Mouse (Mus musculus): ENCODE results near the gene Lin7c. TPM values are rescaled to one million over a fixed set of nuclear protein-coding genes. Genes with fewer than 3 reads are reported as not detected.
"Not testable (repeated sequence)": the region's sequence is repeated elsewhere in the genome, so short reads cannot be mapped to it uniquely, and the experiment has no call there.

Gene Lin7c
- 37.8 and 41.9 TPM in 2 replicates for polyA plus RNA-seq (2015; fragmentation: Nextera tagmentation; extraction: Ambion mirVana)

DNA sequence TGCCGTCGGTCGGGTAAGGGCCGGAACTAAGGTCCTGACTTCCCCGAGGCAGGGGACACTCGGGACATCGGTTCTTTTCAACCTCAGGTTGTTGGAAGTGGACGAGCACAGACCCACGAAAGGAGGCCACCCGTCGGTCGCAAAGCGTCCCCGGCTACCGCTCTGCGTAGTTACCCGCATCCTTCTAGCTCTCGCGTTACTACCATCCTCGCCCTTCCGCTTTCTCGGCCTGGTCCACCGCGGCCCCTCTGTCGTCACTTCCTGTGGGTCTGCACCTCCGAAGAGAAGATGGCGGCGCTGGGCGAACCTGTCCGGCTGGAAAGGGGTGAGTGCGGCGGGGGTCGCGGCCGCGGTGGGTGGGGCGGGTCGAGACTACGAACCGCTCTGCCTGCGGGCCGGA is at the start of gene Lin7c:
Lin7c (plus strand) TSS at position 257 of the 400 bp plus-strand sequence.
- Histone ChIP-seq H3K27me3 (ENCODE audit: control insufficient read depth, insufficient read depth, low read length) (no peaks in the 10 kb centered on the region), H3K4me3 (ENCODE audit: low read length) (peak within 1 kb of the TSS; percentile 71), H3K9ac (ENCODE audit: low read length) (peak within 1 kb of the TSS; percentile 88), H3K9me3 (replicated peaks; ENCODE audit: control insufficient read depth, low read length) (no peaks in the 10 kb centered on the region), H3K4me2 (ENCODE audit: low read depth, low read length) (peak within 1 kb of the TSS; percentile 79), H3K36me3 (ENCODE audit: control insufficient read depth, insufficient read depth) (peaks cover 12% of the 10 kb centered on the region), H3K4me1 (ENCODE audit: control insufficient read depth, insufficient read depth, low read length) (peaks cover 18% of the 10 kb centered on the region), H3K27ac (ENCODE audit: low read length) (peak within 1 kb of the TSS; percentile 91)
- peak; percentile 100 for ATAC-seq (replicated peaks; ENCODE audit: extremely low read depth, insufficient read depth, low FRiP score)
- WGBS: under 1% methylated on average over 42 of the region's 42 CpGs

DNA sequence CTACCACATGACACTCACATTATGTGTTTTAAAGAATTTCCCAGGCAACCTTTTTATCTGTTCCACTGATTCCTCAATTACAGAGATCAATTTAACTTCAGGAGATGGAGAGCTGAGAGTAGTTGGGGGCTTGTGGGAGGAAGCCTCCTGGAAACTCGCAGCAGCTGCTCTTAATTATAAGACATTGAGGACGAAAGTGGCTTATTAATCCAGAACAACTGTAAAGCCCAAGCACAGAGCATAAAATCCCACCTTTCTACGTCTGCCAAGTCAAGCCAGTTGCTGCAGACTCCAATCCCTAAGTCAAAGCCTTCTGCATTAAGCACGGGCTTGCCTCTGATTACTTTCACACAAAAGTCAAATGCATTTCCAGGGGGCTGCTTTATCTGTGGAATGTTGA is 44.3 kb upstream of the Lin7c start:
- Histone ChIP-seq H3K36me3 (ENCODE audit: control insufficient read depth, insufficient read depth) (no peaks in the 10 kb centered on the region), H3K4me3 (ENCODE audit: low read length) (no peak overlapping the region), H3K27ac (ENCODE audit: low read length) (no peak overlapping the region), H3K4me1 (ENCODE audit: control insufficient read depth, insufficient read depth, low read length) (no peaks in the 10 kb centered on the region), H3K4me2 (ENCODE audit: low read depth, low read length) (no peak overlapping the region), H3K27me3 (ENCODE audit: control insufficient read depth, insufficient read depth, low read length) (no peaks in the 10 kb centered on the region), H3K9me3 (replicated peaks; ENCODE audit: control insufficient read depth, low read length) (no peaks in the 10 kb centered on the region), H3K9ac (ENCODE audit: low read length) (no peak overlapping the region)
- no peak for ATAC-seq (replicated peaks; ENCODE audit: extremely low read depth, insufficient read depth, low FRiP score)
- 60% methylated on average over 4 of the region's 4 CpGs for WGBS

- no peaks in the 10 kb centered on the region for H3K27me3 ChIP-seq (ENCODE audit: control insufficient read depth, insufficient read depth, low read length)
- WGBS: 66% methylated on average over 4 of the region's 4 CpGs
- no peaks in the 10 kb centered on the region for H3K4me1 ChIP-seq (ENCODE audit: control insufficient read depth, insufficient read depth, low read length)
- no peaks in the 10 kb centered on the region for H3K36me3 ChIP-seq (ENCODE audit: control insufficient read depth, insufficient read depth)
- no peaks in the 10 kb centered on the region for H3K9me3 ChIP-seq (replicated peaks; ENCODE audit: control insufficient read depth, low read length)
- ATAC-seq (replicated peaks; ENCODE audit: extremely low read depth, insufficient read depth, low FRiP score): no peak
- H3K4me2 ChIP-seq (ENCODE audit: low read depth, low read length): no peak overlapping the region
- no peak overlapping the region for H3K4me3 ChIP-seq (ENCODE audit: low read length)
- no peak overlapping the region for H3K27ac ChIP-seq (ENCODE audit: low read length)
- H3K9ac ChIP-seq (ENCODE audit: low read length): no peak overlapping the region
Observed at GRCm38 (mm10) chr2:109848305-109848704, 42.3 kb upstream of the Lin7c start.

DNA sequence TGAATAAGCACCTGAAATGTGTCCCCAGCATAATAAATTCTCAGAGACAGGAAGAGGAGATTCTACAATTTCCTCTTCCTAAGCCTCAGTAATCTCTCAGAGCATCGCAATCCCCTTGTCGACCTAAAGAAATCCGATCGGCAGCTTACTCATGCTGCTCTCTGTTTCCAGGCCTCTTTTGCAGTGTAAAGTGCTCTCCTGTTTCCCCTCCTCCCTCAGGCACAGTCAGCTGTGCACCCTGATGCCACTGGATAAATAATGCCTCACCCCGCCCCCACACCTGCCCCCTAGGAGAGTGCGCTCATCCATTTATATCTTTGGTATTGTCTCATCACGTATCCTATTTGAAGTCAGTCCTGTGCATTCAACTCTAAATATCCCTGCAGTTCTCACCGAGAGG is 41.9 kb upstream of the Lin7c start:
- Histone ChIP-seq H3K4me1 (ENCODE audit: control insufficient read depth, insufficient read depth, low read length) (no peaks in the 10 kb centered on the region), H3K36me3 (ENCODE audit: control insufficient read depth, insufficient read depth) (no peaks in the 10 kb centered on the region), H3K4me2 (ENCODE audit: low read depth, low read length) (no peak overlapping the region), H3K9me3 (replicated peaks; ENCODE audit: control insufficient read depth, low read length) (no peaks in the 10 kb centered on the region), H3K4me3 (ENCODE audit: low read length) (no peak overlapping the region), H3K27me3 (ENCODE audit: control insufficient read depth, insufficient read depth, low read length) (no peaks in the 10 kb centered on the region), H3K9ac (ENCODE audit: low read length) (no peak overlapping the region), H3K27ac (ENCODE audit: low read length) (no peak overlapping the region)
- no peak for ATAC-seq (replicated peaks; ENCODE audit: extremely low read depth, insufficient read depth, low FRiP score)
- WGBS: 56% methylated on average over 8 of the region's 8 CpGs

GRCm38 (mm10) chr2:109855601-109856000 is 35.1 kb upstream of the Lin7c start:
- Histone ChIP-seq H3K27ac (ENCODE audit: low read length) (no peak overlapping the region), H3K9ac (ENCODE audit: low read length) (no peak overlapping the region), H3K4me3 (ENCODE audit: low read length) (no peak overlapping the region), H3K9me3 (replicated peaks; ENCODE audit: control insufficient read depth, low read length) (no peaks in the 10 kb centered on the region), H3K4me1 (ENCODE audit: control insufficient read depth, insufficient read depth, low read length) (no peaks in the 10 kb centered on the region), H3K4me2 (ENCODE audit: low read depth, low read length) (no peak overlapping the region), H3K36me3 (ENCODE audit: control insufficient read depth, insufficient read depth) (no peaks in the 10 kb centered on the region), H3K27me3 (ENCODE audit: control insufficient read depth, insufficient read depth, low read length) (no peaks in the 10 kb centered on the region)
- 70% methylated on average over 5 of the region's 5 CpGs for WGBS
- ATAC-seq (replicated peaks; ENCODE audit: extremely low read depth, insufficient read depth, low FRiP score): no peak

GRCm38 (mm10) chr2:109859671-109860070 is 31.0 kb upstream of the Lin7c start:
- H3K4me2 ChIP-seq (ENCODE audit: low read depth, low read length): no peak overlapping the region
- H3K4me3 ChIP-seq (ENCODE audit: low read length): no peak overlapping the region
- WGBS: 57% methylated on average over 2 of the region's 2 CpGs
- ATAC-seq (replicated peaks; ENCODE audit: extremely low read depth, insufficient read depth, low FRiP score): no peak
- no peaks in the 10 kb centered on the region for H3K9me3 ChIP-seq (replicated peaks; ENCODE audit: control insufficient read depth, low read length)
- H3K27me3 ChIP-seq (ENCODE audit: control insufficient read depth, insufficient read depth, low read length): no peaks in the 10 kb centered on the region
- H3K9ac ChIP-seq (ENCODE audit: low read length): no peak overlapping the region
- no peaks in the 10 kb centered on the region for H3K4me1 ChIP-seq (ENCODE audit: control insufficient read depth, insufficient read depth, low read length)
- H3K36me3 ChIP-seq (ENCODE audit: control insufficient read depth, insufficient read depth): no peaks in the 10 kb centered on the region
- H3K27ac ChIP-seq (ENCODE audit: low read length): no peak overlapping the region

- Histone ChIP-seq H3K9ac (ENCODE audit: low read length) (no peak overlapping the region), H3K9me3 (replicated peaks; ENCODE audit: control insufficient read depth, low read length) (no peaks in the 10 kb centered on the region), H3K4me3 (ENCODE audit: low read length) (no peak overlapping the region), H3K4me1 (ENCODE audit: control insufficient read depth, insufficient read depth, low read length) (no peaks in the 10 kb centered on the region), H3K4me2 (ENCODE audit: low read depth, low read length) (no peak overlapping the region), H3K36me3 (ENCODE audit: control insufficient read depth, insufficient read depth) (no peaks in the 10 kb centered on the region), H3K27ac (ENCODE audit: low read length) (no peak overlapping the region), H3K27me3 (ENCODE audit: control insufficient read depth, insufficient read depth, low read length) (no peaks in the 10 kb centered on the region)
- WGBS: 81% methylated on average over 3 of the region's 3 CpGs
- no peak for ATAC-seq (replicated peaks; ENCODE audit: extremely low read depth, insufficient read depth, low FRiP score)
Observed at GRCm38 (mm10) chr2:109860832-109861231, 29.8 kb upstream of the Lin7c start.

- not testable (repeated sequence) for H3K27me3 ChIP-seq (ENCODE audit: control insufficient read depth, insufficient read depth, low read length); H3K4me3 ChIP-seq (ENCODE audit: low read length); H3K36me3 ChIP-seq (ENCODE audit: control insufficient read depth, insufficient read depth); H3K27ac ChIP-seq (ENCODE audit: low read length); ATAC-seq (replicated peaks; ENCODE audit: extremely low read depth, insufficient read depth, low FRiP score); H3K9ac ChIP-seq (ENCODE audit: low read length); H3K4me1 ChIP-seq (ENCODE audit: control insufficient read depth, insufficient read depth, low read length); H3K4me2 ChIP-seq (ENCODE audit: low read depth, low read length); H3K9me3 ChIP-seq (replicated peaks; ENCODE audit: control insufficient read depth, low read length)
- 75% methylated on average over 4 of the region's 4 CpGs for WGBS
Observed at GRCm38 (mm10) chr2:109879429-109879828, 11.2 kb upstream of the Lin7c start.

DNA sequence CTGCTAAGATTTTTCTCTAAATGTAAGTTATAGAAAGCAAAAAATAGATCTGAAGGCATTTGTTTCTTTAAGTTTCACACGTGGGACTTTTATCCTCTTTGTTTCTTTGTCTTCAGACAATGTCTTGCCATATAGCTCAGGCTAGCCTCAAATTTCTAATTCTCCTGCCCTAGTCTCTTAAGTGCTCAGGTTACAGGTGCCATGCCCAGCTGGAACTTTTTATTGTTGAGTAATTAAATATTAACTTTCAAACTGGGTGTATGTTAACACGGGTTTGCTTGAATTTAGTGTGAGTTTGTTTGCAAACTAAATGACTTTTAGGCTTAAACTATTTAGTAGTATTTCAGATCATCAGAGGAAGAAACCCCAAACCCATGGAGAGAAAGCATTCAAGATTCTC is 9.5 kb upstream of the Lin7c start:
- H3K36me3 ChIP-seq (ENCODE audit: control insufficient read depth, insufficient read depth): no peaks in the 10 kb centered on the region
- H3K4me2 ChIP-seq (ENCODE audit: low read depth, low read length): no peak overlapping the region
- no peak for ATAC-seq (replicated peaks; ENCODE audit: extremely low read depth, insufficient read depth, low FRiP score)
- H3K9ac ChIP-seq (ENCODE audit: low read length): no peak overlapping the region
- no peaks in the 10 kb centered on the region for H3K4me1 ChIP-seq (ENCODE audit: control insufficient read depth, insufficient read depth, low read length)
- 50% methylated on average over 2 of the region's 2 CpGs for WGBS
- H3K9me3 ChIP-seq (replicated peaks; ENCODE audit: control insufficient read depth, low read length): no peaks in the 10 kb centered on the region
- no peak overlapping the region for H3K27ac ChIP-seq (ENCODE audit: low read length)
- no peaks in the 10 kb centered on the region for H3K27me3 ChIP-seq (ENCODE audit: control insufficient read depth, insufficient read depth, low read length)
- H3K4me3 ChIP-seq (ENCODE audit: low read length): no peak overlapping the region

DNA sequence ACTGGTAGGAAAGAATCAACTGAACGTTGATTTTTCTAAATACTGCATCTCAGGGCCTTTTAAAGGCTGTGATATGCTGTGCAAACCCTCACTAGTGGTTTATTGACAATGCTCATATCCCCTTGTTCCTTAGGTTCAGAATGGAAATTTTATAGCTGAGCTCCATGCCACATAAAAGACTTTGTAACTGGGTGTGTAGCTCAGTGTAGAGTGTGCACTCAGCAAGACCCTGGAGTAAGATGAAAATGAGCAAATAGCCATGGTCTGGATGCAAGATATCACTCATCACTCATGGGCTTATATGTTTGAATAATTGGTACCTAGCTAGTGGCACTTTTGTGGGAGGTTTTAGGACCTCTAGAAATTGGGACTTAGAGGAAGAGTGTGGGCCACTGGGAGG is 9.0 kb upstream of the Lin7c start:
- 45% methylated on average over 1 of the region's 1 CpGs for WGBS
- no peak overlapping the region for H3K4me2 ChIP-seq (ENCODE audit: low read depth, low read length)

More for the DNA sequence above, 9.0 kb upstream of the Lin7c start:
- no peak for ATAC-seq (replicated peaks; ENCODE audit: extremely low read depth, insufficient read depth, low FRiP score)
- Histone ChIP-seq H3K27ac (ENCODE audit: low read length) (no peak overlapping the region), H3K9ac (ENCODE audit: low read length) (no peak overlapping the region), H3K4me3 (ENCODE audit: low read length) (no peak overlapping the region), H3K27me3 (ENCODE audit: control insufficient read depth, insufficient read depth, low read length) (no peaks in the 10 kb centered on the region), H3K4me1 (ENCODE audit: control insufficient read depth, insufficient read depth, low read length) (no peaks in the 10 kb centered on the region), H3K36me3 (ENCODE audit: control insufficient read depth, insufficient read depth) (no peaks in the 10 kb centered on the region), H3K9me3 (replicated peaks; ENCODE audit: control insufficient read depth, low read length) (no peaks in the 10 kb centered on the region)
